Mouse (Mus musculus) c-Kit-positive CD71-negative TER-119-negative erythroid progenitor cells, embryonic 14.5 days (primary cell): ENCODE results near the gene Morn1.

Experiments
- DNase-seq: peaks from one replicate; pipeline ENCODE4 v3.0.0-alpha.2; 2013; ENCODE audit warnings: low read depth

Gene Morn1

DNA sequence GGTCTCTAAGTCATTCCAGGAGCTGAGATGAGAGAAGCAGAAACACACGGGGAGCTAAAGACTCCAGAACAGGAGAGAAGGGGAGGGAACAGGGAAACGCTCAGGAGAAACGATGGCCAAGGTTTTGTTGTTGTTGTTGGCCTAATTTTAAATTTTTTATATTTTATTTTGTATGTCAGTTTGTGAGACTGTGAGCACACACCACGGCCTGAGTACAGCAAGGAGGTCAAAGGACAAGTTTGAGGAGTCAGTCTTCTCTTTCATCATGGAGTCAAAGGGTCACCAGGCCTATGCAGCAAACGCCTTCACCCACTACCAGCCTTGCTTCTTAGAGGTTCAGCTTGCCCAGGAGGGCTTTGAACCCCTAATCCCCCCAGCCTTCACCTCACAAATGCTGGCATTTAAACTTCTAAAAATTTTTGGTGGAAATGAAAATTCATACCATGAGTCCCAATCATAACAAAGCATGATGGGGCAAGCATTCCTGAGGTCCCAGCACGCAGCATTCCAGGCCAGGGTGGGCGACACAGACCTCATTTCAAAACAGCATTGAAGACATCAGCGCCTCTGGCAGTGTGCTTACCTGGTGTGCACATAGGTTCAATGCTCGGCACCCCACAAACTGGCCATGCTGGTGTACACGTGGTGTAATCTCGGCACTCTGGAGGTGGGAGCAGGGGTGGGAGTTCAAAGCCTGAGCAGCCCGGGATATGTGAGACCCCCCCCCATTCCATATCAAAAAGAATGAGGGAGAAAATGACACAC is 53.1 kb downstream of the Morn1 start:
- DNase-seq = no peak

DNA sequence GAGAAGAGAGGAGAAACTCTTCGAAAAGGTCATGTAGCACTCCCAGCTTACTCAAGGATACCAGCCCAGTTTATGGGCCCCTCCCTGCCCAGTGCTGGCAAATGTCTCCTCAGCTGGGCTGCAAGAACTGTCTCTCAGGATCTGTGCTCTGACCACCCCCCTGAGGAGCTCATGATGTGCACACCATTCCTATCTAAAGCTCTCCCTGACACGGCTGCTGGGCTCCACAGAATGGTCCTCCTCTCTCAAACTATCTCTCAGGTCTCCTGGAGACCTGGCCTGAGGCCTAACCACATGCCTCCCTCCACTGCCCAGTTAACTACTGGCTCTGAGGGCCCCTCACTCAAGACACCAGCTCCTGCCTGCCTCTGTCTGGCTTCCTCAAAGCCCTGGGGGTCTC is 53.8 kb downstream of the Morn1 start:
- DNase-seq = no peak

DNA sequence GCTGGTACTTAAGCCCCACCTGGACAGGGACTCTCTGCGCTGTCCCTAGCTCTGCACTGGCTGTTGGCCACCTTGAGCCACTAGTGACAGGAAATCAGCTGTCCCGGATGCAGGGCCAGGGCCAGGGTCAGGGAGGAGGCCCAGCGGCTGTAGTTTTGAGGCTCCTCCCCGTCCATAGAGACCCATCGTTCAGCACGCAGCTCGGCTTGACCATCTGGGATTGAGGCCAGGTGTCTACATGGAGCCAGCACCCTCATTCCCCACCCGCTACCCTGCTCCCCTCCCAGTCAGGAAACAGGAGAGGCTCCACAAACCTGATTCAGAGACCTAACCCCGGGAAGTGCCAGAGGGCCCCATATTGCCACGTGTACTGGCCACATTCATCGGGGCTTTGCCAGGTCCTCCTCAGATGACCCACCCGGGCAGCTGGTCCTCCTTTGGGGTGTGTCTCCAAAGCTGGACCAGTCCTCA is 54.5 kb downstream of the Morn1 start:
- no peak for DNase-seq

GRCm38 (mm10) chr4:155142836-155143235 is 56.5 kb downstream of the Morn1 start:
- DNase-seq = no peak

GRCm38 (mm10) chr4:155143411-155143810 is 57.0 kb downstream of the Morn1 start:
- no peak for DNase-seq

DNA sequence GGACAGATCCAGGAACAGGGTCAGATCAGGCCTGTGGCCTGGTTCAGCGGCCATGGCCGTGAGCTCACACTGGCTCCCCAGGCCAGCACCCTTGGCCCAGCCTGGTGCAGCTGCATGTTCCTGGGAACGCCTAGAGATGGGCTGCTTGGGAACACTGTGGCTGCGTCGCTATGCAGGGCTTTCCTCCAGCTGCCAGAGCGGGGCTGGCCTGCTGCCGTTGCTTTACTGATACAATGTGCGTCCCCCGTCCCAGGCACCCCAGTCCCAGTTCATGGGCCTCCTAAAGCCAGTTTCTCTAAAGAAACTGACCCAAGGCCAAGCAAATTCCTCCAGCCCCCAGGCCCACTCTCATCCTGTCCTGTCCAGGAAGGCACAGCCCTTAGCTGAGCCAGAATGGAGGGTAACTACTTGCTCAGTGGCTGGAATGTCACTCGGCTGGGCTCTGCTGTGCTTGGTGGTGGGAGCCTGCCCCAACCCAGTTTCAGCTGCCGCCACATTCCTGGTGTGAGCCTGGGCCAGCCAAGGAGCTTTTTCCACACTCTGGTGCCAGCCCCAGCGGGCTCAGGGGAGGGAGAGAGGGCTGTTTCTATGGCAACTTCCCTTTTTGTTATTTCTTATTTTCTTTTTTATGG is 57.6 kb downstream of the Morn1 start:
- DNase-seq = no peak

DNA sequence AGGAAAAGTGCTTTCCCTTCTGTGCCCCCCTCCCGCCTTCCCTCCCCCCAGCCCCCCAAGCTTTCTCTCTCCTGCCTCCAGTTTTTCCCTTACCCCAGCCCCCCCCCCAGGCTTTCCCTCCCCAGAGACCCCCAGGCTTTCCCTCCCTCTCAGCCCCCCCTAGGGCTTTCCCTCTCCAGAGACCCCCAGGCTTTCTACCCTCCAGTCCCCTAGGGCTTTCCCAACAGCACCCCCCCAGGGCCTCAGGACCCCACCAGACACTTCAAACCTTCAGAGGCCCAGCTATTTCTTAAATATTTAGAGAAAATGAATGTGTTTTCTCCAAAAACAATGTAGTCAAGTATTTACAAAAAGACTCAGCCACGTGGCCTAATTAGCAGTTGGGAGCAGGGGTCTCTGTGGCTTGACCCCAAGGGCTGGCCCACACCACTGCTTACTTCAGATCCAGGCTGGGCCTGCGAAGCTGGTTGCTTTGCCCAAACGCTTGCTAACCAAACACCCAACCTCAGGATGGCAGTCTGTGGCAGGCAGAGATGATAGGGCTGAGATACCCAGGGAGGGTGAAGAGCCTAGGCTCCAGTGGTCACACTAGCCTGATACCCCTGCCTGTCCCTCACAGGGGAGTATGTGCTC is 58.3 kb downstream of the Morn1 start:
- DNase-seq = no peak

- DNase-seq = no peak
Measured at GRCm38 (mm10) chr4:155146107-155146823, 59.9 kb downstream of the Morn1 start.

DNA sequence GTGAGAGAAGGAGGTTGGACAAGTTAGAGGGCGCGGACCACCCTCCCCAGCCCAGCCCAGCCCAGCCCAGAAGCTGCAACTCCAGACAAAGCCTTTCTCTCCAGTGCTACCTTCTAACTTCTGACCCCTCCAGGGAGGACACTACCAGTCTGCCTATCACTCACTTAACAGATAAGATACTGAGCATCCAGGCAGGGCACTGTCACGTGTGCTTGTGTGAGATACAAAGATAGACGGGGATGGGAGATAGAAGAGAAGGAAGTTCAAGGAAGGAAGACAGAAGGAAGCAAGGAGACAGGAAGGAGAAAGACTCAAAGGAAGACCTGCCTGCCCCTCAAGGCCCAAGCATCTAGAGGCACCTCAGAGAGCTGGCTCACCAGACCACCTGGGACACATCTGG is 62.1 kb downstream of the Morn1 start:
- no peak for DNase-seq

GRCm38 (mm10) chr4:155148910-155149698 is 62.7 kb downstream of the Morn1 start:
- DNase-seq = no peak

DNA sequence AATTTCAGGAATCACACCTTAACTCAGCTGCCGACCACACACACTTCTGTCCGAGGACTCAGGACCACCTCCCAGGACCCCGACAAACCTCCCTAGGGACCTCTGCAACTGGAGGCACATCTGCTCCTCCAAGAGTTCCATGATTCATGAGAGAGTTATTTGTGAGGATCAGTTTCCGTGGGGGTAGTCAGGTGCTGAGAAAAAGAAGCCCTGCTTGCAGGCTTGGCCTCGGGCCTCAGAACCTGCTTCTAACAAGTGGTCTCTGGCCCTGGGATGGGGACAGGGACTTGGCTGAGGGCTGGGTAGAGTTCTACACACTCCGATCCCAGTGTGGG is 63.5 kb downstream of the Morn1 start:
- no peak for DNase-seq

GRCm38 (mm10) chr4:155150276-155151113 is 64.1 kb downstream of the Morn1 start:
- DNase-seq = no peak

GRCm38 (mm10) chr4:155151221-155151788 is 64.9 kb downstream of the Morn1 start:
- DNase-seq = no peak

- DNase-seq = no peak
Measured at GRCm38 (mm10) chr4:155151845-155152244, 65.5 kb downstream of the Morn1 start.

- DNase-seq = no peak
Measured at GRCm38 (mm10) chr4:155152476-155152875, 66.1 kb downstream of the Morn1 start.

GRCm38 (mm10) chr4:155153389-155154072 is 67.2 kb downstream of the Morn1 start:
- DNase-seq = no peak

- DNase-seq = no peak
Measured at GRCm38 (mm10) chr4:155154986-155155385, 68.6 kb downstream of the Morn1 start.

DNA sequence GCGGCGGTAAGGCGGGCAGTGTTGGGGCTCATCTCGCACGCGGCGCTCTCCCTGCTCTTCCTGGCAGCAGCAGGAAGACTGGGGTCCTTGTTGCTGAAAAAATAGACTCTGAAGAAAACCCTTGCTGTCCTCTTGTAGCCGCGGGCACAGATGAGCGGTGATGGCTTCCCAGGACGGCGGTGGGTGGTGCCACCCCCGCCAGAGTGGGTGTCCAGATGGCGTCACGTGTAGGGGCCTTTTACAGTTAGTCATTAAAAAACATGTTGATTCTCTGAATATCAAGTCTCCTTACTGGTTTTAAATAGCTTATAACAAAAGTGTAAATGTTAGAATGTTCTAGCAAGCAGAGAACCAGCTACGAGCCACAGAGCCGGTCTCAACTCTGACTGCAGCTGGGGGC is 70.4 kb downstream of the Morn1 start:
- no peak for DNase-seq

DNA sequence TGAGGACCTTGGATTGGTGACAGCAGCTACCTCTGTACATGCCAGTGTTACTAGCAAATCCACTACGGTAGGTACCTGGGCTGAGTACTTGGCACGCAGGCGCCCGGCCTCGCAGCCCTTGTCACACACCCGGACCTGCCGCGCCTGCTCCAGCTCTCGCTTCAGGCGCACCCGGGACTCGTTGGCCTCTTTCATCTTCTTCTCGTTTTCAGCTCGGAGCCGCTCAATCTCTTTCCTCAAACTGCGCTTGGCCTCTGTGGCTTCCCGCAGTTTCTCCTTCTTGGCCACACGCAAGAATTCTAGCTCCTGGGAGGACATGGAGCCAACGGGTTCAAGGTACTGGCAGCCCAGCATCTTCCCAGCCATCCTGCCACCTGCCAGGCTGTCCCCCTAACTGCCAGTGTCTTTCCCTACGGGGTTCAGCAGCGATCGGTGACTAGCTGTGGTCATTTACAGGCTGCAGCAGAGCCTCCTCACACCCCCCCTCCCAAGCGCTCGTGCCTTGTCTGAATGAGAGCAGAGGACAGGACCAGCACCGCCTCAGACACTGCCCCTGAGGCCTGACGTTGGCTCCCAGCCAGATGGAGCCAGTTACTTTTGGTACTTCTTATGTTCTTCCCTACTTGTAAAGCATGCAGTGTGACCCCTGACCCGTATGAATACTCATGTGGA is 71.6 kb downstream of the Morn1 start:
- no peak for DNase-seq
